Mouse (Mus musculus) heart, embryonic 12.5 days (tissue): ENCODE data around the gene Fam169b. TPM values are rescaled to one million over a fixed set of nuclear protein-coding genes. Genes with fewer than 3 reads are reported as not detected.

ENCODE experiments used
- ATAC-seq: fragments of 200-750 bp; cut with Nextera tagmentation; 2 replicates; pipeline ENCODE4 v1.8.0; 2017; ENCODE audit warnings: moderate TSS enrichment, moderate library complexity; ENCODE audit not compliant: insufficient number of reproducible peaks, low FRiP score
- H3K27ac ChIP-seq: fragments of 300-500 bp; sonication (generic); 2 replicates; pipeline ENCODE4 v1.5.1; 2016; ENCODE audit warnings: mild to moderate bottlenecking, moderate library complexity; ENCODE audit not compliant: poor library complexity, severe bottlenecking
- H3K27me3 ChIP-seq: fragments of 300-500 bp; sonication (generic); replicated peaks from 2 replicates; pipeline ENCODE4 v1.6.1; 2016; ENCODE audit warnings: mild to moderate bottlenecking, moderate library complexity
- H3K36me3 ChIP-seq: fragments of 300-500 bp; sonication (generic); 2 replicates; pipeline ENCODE4 v1.6.1; 2016; ENCODE audit warnings: mild to moderate bottlenecking, moderate library complexity
- H3K4me1 ChIP-seq: fragments of 300-500 bp; sonication (generic); replicated peaks from 2 replicates; pipeline ENCODE4 v1.6.1; 2016; ENCODE audit warnings: mild to moderate bottlenecking
- H3K4me2 ChIP-seq: fragments of 300-500 bp; sonication (generic); 2 replicates; pipeline ENCODE4 v1.6.1; 2016; ENCODE audit warnings: mild to moderate bottlenecking, moderate library complexity
- H3K4me3 ChIP-seq: fragments of 300-500 bp; sonication (generic); 2 replicates; pipeline ENCODE4 v1.5.1; 2016; ENCODE audit warnings: mild to moderate bottlenecking
- H3K9ac ChIP-seq: fragments of 300-500 bp; sonication (generic); 2 replicates; pipeline ENCODE4 v1.6.1; 2016; ENCODE audit warnings: mild to moderate bottlenecking, moderate library complexity
- H3K9me3 ChIP-seq: fragments of 300-500 bp; sonication (generic); replicated peaks from 2 replicates; pipeline ENCODE4 v1.6.1; 2016; ENCODE audit warnings: mild to moderate bottlenecking, moderate library complexity
- WGBS: fragments of 180-500 bp; shearing (Covaris S2); methylation state at CpG from one replicate; pipeline ENCODE4 v1.1.7; 2016; 5-methylcytosine and 5-hydroxymethylcytosine counted together
- polyA plus RNA-seq: library from polyadenylated mRNA; unstranded; fragments of >200 nt; fragmentation: Nextera tagmentation; extraction: Ambion mirVana; gene quantifications from 2 replicates; pipeline ENCODE4 v1.2.1, GENCODE M21; 2016

Gene Fam169b
- polyA plus RNA-seq, 1 experiment from 2014 or later: 0.15 TPM

- Histone ChIP-seq H3K4me3 (no peak overlapping the region), H3K27ac (no peak overlapping the region), H3K27me3 (0 out of 2 replicates have a peak, but pooled peaks cover 6% of the 10 kb centered on the region), H3K36me3 (no peaks in the 10 kb centered on the region), H3K4me2 (no peak overlapping the region), H3K4me1 (no peaks in the 10 kb centered on the region; the same call in 1 of the 2 replicates), H3K9ac (no peak overlapping the region), H3K9me3 (no peaks in the 10 kb centered on the region)
- ATAC-seq: no peak
- WGBS: 79% methylated on average over 9 of the region's 9 CpGs
Observed at GRCm38 (mm10) chr7:68241205-68241604, 32.4 kb upstream of the Fam169b start.

DNA sequence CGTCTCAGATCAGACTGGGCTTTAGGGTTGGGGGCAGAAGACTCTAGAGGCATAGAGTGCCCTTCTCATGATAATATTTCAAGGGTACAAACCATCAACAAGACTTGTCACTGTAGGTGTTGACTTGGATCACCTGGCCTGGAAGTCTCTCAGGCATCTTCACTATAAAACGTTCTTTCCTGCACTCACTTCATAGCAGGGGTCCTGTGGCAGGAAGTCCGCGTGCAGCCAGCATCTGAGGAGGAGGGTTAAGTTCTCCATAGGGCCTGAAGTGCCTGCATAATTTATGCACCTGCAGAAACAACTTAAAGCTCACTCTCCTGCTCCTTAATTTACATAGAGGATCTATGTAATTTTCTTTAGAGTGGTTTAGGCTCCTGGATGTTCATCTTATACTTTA lies 28.0 kb upstream of the Fam169b start:
- H3K27me3 ChIP-seq: no peaks in the 10 kb centered on the region

GRCm38 (mm10) chr7:68246249-68246648 lies 27.4 kb upstream of the Fam169b start:
- H3K4me2 ChIP-seq: no peak overlapping the region
- H3K27me3 ChIP-seq: no peaks in the 10 kb centered on the region
- no peak for ATAC-seq
- peaks cover 8% of the 10 kb centered on the region; the same call in 1 of the 2 replicates for H3K9me3 ChIP-seq
- 81% methylated on average over 8 of the region's 8 CpGs for WGBS
- H3K4me1 ChIP-seq: no peaks in the 10 kb centered on the region
- no peak overlapping the region for H3K27ac ChIP-seq
- H3K9ac ChIP-seq: no peak overlapping the region
- H3K36me3 ChIP-seq: no peaks in the 10 kb centered on the region
- no peak overlapping the region for H3K4me3 ChIP-seq

More for the DNA sequence above, 28.0 kb upstream of the Fam169b start:
- Histone ChIP-seq H3K4me2 (no peak overlapping the region), H3K4me3 (no peak overlapping the region), H3K36me3 (no peaks in the 10 kb centered on the region), H3K27ac (no peak overlapping the region), H3K9me3 (peaks cover 4% of the 10 kb centered on the region; the same call in 1 of the 2 replicates), H3K4me1 (no peaks in the 10 kb centered on the region), H3K9ac (no peak overlapping the region)
- 42% methylated on average over 4 of the region's 4 CpGs for WGBS
- ATAC-seq: no peak

GRCm38 (mm10) chr7:68250411-68250810 lies 23.2 kb upstream of the Fam169b start:
- no peak overlapping the region for H3K27ac ChIP-seq
- no peak overlapping the region for H3K4me2 ChIP-seq
- no peaks in the 10 kb centered on the region; the same call in 1 of the 2 replicates for H3K27me3 ChIP-seq
- H3K4me1 ChIP-seq: no peaks in the 10 kb centered on the region
- ATAC-seq: no peak
- H3K9ac ChIP-seq: no peak overlapping the region
- WGBS: 52% methylated on average over 1 of the region's 1 CpGs
- H3K4me3 ChIP-seq: no peak overlapping the region
- no peaks in the 10 kb centered on the region for H3K36me3 ChIP-seq
- H3K9me3 ChIP-seq: peaks cover 8% of the 10 kb centered on the region; the same call in 1 of the 2 replicates

DNA sequence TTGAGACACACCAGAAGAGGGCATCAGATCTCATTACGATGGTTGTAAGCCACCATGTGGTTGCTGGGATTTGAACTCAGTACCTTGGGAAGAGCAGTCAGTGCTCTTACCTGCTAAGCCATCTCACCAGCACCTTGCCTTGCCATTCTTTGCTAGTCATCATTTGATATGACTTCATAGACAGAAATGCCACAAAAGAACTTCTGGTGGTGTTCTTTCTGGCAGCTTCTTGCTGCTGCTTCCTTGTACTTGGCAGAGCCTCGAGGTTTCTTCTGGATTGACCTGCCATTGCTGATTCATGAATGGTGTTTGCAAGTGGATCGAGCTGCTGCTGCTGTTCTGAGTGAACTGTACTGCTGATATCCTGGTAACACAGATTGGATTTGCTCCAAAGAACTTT lies 22.7 kb upstream of the Fam169b start:
- no peak overlapping the region for H3K4me3 ChIP-seq
- 87% methylated on average over 3 of the region's 3 CpGs for WGBS
- no peak overlapping the region for H3K27ac ChIP-seq
- H3K4me2 ChIP-seq: no peak overlapping the region
- no peaks in the 10 kb centered on the region for H3K36me3 ChIP-seq
- H3K27me3 ChIP-seq: no peaks in the 10 kb centered on the region; the same call in 1 of the 2 replicates
- no peak overlapping the region for H3K9ac ChIP-seq
- ATAC-seq: no peak
- peaks cover 8% of the 10 kb centered on the region; the same call in 1 of the 2 replicates for H3K9me3 ChIP-seq
- H3K4me1 ChIP-seq: no peaks in the 10 kb centered on the region

GRCm38 (mm10) chr7:68257767-68258166 lies 15.9 kb upstream of the Fam169b start:
- no peaks in the 10 kb centered on the region for H3K36me3 ChIP-seq
- H3K27ac ChIP-seq: peak overlapping the region; percentile 53
- H3K27me3 ChIP-seq: no peaks in the 10 kb centered on the region; the same call in 1 of the 2 replicates
- 54% methylated on average over 2 of the region's 2 CpGs for WGBS
- ATAC-seq: no peak
- no peaks in the 10 kb centered on the region for H3K9me3 ChIP-seq
- H3K4me2 ChIP-seq: peak overlapping the region; percentile 20; the same call in 1 of the 2 replicates
- no peak overlapping the region for H3K4me3 ChIP-seq
- peaks cover 25% of the 10 kb centered on the region for H3K4me1 ChIP-seq
- no peak overlapping the region for H3K9ac ChIP-seq

DNA sequence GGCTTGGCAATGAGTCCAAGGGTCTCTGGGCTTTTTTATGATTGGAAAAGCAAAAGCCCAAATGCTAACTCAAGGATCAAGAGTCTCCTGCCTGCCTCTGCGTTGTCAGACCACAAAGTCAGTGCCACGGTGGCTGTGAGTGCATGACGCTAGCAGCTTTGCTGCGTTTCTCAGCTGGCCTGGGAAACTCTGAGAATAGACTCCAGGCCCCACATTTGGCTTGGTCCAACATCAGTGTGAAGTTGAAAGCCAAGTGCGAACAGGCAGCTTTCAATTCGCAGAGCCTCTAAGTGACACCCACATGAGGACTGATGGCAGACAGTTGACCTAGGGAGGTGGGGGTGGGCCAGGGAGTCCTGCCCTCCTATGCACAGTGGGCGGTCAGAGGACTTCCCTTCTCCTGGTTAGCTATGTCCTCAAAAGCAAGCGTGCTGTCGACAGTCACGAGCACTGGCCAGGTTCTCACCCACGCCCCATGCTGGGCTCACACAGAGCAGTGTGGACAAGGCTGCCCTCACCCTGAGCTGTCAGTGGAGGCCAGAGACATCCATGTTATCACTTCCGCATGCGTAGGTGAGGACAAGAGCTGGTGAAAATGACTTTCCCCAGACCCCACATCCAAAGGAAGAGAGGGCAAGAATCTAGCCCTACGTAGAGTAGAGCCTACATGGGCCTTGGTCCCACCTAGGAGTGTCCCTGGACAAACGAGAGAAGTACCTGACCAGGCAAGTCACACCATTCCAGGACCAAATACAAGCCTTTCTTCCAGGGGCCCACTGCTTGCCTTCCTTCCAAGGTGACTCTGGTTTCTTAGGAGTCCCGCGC lies 15.1 kb upstream of the Fam169b start:
- no peaks in the 10 kb centered on the region for H3K9me3 ChIP-seq
- no peaks in the 10 kb centered on the region for H3K36me3 ChIP-seq
- WGBS: 34% methylated on average over 17 of the region's 17 CpGs
- H3K4me3 ChIP-seq: no peak overlapping the region
- H3K27me3 ChIP-seq: no peaks in the 10 kb centered on the region
- H3K9ac ChIP-seq: no peak overlapping the region
- peaks cover 28% of the 10 kb centered on the region for H3K4me1 ChIP-seq
- peak; percentile 80 for ATAC-seq
- H3K4me2 ChIP-seq: peak overlapping the region; percentile 20
- peak overlapping the region; percentile 53 for H3K27ac ChIP-seq

- Histone ChIP-seq H3K4me3 (no peak overlapping the region), H3K36me3 (no peaks in the 10 kb centered on the region), H3K4me1 (peaks cover 38% of the 10 kb centered on the region), H3K9me3 (no peaks in the 10 kb centered on the region), H3K27me3 (no peaks in the 10 kb centered on the region; the same call in 1 of the 2 replicates), H3K27ac (no peak overlapping the region), H3K4me2 (no peak overlapping the region), H3K9ac (no peak overlapping the region)
- ATAC-seq: no peak
- WGBS: 51% methylated on average over 6 of the region's 6 CpGs
Observed at GRCm38 (mm10) chr7:68259523-68260081, 14.0 kb upstream of the Fam169b start.

GRCm38 (mm10) chr7:68262612-68263200 lies 10.9 kb upstream of the Fam169b start:
- Histone ChIP-seq H3K27ac (no peak overlapping the region), H3K36me3 (no peaks in the 10 kb centered on the region), H3K27me3 (peaks cover 5% of the 10 kb centered on the region), H3K9ac (no peak overlapping the region), H3K4me3 (no peak overlapping the region), H3K4me2 (no peak overlapping the region), H3K4me1 (peaks cover 33% of the 10 kb centered on the region), H3K9me3 (no peaks in the 10 kb centered on the region)
- no peak for ATAC-seq
- 67% methylated on average over 8 of the region's 8 CpGs for WGBS

DNA sequence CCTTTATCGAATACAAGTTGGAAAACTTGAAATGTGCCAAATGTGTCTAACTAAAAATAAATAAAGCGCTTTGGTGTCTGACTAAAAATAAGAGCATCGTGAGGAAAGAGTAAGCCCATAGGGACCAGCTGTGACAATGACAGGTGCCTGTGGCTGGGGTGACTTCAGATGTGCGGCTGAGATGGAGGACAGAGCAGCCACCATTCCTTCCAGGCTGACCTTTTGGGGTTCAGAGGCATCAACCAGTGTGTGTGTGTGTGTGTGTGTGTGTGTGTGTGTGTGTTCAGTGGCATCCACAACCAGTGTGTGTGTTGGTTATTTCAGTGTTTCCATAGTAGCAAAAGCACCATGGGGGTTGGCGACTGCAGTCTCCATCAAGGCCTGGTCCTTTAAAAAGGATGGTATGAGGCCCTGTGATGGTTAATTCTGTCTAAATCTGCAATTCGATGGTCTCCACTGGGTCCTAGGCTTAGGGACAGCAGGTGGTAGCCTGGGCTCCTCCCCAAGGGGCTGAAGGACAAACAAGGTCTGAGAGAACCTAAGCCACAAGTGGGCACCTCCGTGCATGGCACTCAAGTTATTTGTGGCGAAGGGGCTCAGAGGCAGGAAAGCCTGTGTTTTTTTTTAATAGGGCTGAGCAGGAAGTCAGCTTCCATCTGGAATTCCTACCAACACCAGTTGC lies 10.2 kb upstream of the Fam169b start:
- peak overlapping the region; percentile 48 for H3K4me3 ChIP-seq
- H3K36me3 ChIP-seq: no peaks in the 10 kb centered on the region
- peaks cover 5% of the 10 kb centered on the region for H3K27me3 ChIP-seq
- H3K9me3 ChIP-seq: no peaks in the 10 kb centered on the region
- H3K27ac ChIP-seq: no peak overlapping the region
- H3K9ac ChIP-seq: peak overlapping the region; percentile 55; the same call in 1 of the 2 replicates
- peaks cover 25% of the 10 kb centered on the region for H3K4me1 ChIP-seq
- H3K4me2 ChIP-seq: peak overlapping the region; percentile 82
- no peak for ATAC-seq
- 50% methylated on average over 8 of the region's 8 CpGs for WGBS
